Mouse (Mus musculus) adrenal gland, adult 8-10 months (tissue): ENCODE measurements around the gene Mpz. TPM values are rescaled to one million over a fixed set of nuclear protein-coding genes. Genes with fewer than 3 reads are reported as not detected.

Experiments used
- DNase-seq: peaks from one replicate; pipeline ENCODE4 v3.0.0; 2022
- total RNA-seq, 4 experiments: library from RNA; stranded (reverse); gene quantifications; 2 replicates each; pipeline ENCODE4 v1.2.4; 2022

Mpz gene
- 1 to 10 TPM in 2 of 4 experiments, under 1 TPM in 2; 0.43 to 1.4 (median 1.2) TPM for total RNA-seq

DNA sequence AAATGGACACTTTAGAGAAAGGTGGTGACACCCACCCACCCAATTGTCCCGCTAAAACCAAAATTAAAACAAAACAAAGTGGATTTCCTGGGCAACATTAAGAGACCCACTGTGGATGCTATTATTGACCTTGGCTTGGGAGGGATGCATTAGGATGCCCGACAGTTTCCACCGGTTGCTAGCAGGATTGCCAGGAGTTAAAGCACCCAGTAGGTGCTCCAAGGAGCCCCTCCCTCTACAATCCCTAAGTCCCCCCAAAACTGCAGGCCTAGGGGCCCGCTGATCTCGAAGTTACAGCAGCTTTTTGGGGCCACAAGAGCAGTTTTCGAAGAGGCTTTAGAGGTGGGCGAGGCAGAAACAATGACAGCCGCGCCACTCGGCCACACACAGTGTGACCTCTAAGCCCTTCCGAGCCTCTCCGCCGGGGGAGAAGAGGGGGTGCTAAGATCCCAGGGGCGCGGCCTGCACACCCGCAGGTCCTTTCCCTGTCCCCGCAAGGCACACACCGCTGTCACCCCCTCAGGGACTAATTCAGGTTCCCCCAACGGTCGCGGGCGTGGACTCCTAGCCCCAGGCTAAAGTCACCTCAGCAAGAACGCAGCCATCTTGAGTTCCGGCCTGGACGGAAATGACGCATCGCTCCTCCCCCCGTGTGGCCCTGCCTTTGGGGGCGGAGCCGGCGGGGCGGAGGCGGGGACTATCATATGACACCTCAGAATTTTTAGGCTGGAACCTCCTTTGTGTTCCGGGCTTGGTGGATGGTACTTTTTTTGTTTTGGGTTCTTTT, at the start of gene Mpz, which contains the start of gene Sdhc:
TSS of gene Mpz (plus strand) at position 738 of the 787 bp plus-strand sequence.
TSS of gene Sdhc (minus strand) at position 630 of the 787 bp plus-strand sequence.
- peak; percentile 93 for DNase-seq

DNA sequence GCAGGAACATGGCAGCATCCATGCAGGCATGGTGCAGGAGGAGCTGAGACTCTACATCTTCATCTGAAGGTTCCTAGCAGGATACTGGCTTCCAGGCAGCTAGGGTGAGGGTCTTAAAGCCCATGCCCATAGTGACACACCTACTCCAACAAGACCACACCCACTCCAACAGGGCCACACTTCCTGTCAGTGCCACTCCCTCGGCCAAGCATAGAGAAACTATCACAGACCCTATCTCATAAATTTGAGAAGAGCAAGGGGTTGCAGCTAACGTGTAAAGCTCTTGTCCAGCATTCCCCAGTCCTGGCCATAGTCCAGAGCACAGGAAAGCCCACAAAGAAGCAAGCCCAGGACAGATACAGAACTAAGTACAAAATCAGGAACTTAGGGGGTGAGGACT, 49.5 kb upstream of the Mpz start:
- no peak for DNase-seq

GRCm38 (mm10) chr1:171101733-171102546, 48.6 kb upstream of the Mpz start:
- peak; percentile 87 for DNase-seq

GRCm38 (mm10) chr1:171102547-171103177, 47.8 kb upstream of the Mpz start:
- peak; percentile 83 for DNase-seq

DNA sequence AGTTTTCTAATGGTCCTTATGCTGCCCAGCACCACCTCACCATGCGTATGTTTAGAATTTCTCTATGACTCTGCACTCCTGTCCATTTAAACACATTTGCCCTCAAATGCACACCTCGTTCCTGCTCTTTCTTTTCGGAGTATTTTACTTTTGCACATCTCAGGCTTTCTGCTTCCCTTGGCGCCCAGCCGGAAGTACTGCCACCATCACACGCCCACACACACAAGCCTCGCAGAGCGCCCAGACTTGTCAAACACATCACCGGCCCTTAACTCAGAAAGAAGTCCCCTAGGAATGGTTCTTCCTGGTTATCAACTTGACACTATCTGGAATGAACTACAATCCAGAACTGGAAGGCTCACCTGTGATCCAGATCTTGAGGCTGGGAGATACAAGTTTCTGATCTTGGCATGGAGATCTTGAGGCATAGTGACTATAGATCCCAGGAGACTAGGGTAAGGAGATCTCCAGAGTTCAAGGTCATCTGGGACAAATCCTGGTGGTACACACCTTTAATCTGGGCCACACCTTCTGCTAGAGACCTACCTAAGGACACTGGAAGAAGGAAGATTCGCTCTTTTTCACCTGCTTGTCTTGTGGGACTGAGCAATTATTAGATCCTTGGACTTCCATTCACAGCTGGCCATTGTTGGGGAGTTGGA, 47.2 kb upstream of the Mpz start:
- no peak for DNase-seq

GRCm38 (mm10) chr1:171105226-171105625, 45.3 kb upstream of the Mpz start:
- peak; percentile 61 for DNase-seq

DNA sequence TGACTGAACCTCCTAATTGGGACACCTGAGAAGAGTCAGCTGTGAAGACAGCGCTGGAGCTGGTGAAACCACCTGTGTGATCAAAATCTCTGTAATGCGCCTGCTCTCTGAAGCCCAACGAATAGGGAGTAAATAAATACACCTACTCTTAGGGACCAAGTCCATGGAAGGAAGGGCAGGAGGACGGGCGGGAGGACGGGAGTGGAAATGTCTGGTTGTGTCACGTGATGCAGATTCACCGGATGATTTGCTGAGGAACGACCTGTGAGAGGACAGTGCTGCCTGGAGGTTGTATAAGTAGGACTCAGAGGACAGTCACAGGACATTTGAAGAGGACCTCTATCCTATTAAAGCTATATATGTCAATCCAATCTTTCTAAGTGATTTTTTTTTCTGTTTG, 40.9 kb upstream of the Mpz start:
- DNase-seq = no peak

- DNase-seq = no peak
Measured at GRCm38 (mm10) chr1:171110659-171111019, 39.9 kb upstream of the Mpz start.

DNA sequence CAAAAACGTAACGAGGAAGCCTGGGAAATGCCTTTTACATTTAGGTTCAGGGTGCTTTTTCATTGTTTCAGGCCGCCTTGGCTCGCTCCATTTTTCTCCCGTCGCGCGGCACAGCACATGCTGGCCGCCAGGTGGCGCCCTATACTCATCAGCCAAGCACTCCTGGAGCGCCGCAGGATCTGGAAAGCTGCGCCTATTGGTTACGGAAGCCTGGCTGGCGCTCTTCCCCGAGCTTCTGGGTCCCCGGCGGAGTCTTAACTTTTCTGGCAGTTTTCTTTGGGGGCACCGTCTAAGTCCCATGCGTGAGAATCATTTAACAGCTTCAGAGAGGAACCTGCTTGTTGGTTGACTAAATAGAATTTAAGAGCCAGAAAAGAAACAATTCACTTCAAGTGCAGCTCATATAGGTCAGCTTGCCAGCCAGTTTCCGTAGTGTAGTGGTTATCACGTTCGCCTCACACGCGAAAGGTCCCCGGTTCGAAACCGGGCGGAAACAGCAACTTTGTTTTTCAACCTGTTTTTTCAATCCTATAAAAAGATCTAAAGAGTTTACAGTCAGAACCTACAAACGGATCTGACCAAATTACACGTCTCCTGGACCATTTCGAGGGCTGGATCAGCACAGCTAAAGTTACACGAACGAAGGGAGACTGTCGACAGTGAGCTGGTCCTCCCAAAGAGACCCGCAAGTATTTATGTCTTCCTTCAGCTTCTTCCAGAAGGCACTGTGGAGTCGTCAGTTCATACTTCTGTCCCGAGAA, 39.3 kb upstream of the Mpz start:
- peak; percentile 91 for DNase-seq

- peak; percentile 68 for DNase-seq
Measured at GRCm38 (mm10) chr1:171111781-171112575, 38.5 kb upstream of the Mpz start.

GRCm38 (mm10) chr1:171112986-171113385, 37.5 kb upstream of the Mpz start:
- no peak for DNase-seq

DNA sequence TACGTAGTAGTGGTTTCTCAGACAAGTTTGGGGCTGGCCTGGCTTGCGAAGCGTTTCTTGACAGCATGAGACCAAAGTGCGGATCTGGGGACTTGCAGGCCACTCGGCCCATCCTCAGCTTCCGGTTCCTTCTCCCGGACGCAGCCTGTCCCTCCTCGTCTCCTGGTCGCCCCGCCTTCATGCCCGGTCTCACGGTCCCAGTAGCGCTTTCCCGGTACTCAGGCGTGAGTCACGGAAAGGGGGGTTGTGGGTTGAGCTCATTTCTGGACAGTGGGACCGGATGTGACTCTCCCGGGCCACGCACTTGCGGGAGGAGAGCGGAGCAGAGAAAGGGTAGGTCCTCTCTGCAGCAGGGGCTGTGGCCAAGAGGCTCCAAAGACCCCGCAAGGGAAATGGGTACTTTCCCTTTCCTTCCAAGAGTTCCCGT, 36.6 kb upstream of the Mpz start, which contains the start of gene Cfap126:
TSS of gene Cfap126 (plus strand) at position 46 of the 427 bp plus-strand sequence.
- DNase-seq = peak; percentile 96

- no peak for DNase-seq
Measured at GRCm38 (mm10) chr1:171116280-171116679, 34.2 kb upstream of the Mpz start.

GRCm38 (mm10) chr1:171118269-171118684, 32.2 kb upstream of the Mpz start:
- DNase-seq = no peak

DNA sequence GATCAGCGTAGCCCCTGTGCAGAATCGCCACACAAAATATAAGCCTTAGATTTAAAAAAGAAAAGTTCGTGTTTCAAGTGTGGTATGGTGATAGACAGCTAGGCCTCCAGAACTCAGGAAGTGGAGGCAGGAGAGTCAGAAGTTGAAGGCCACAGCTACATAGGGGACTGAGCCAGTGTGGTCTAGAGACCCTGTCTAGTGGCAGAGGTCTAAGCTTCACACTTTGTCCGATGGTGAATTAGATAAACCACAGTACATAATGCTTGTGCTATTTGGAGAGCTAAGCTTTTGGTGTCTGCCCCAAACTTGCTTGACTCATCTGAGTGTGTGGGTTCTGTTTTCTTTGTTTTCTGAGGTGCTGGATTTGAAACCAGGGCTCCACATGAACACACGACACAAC, 31.5 kb upstream of the Mpz start:
- DNase-seq = no peak

- DNase-seq = no peak
Measured at GRCm38 (mm10) chr1:171119405-171119804, 31.1 kb upstream of the Mpz start.

- DNase-seq = no peak
Measured at GRCm38 (mm10) chr1:171120893-171121292, 29.6 kb upstream of the Mpz start.

- no peak for DNase-seq
Measured at GRCm38 (mm10) chr1:171121839-171122238, 28.7 kb upstream of the Mpz start.

- no peak for DNase-seq
Measured at GRCm38 (mm10) chr1:171122932-171123331, 27.6 kb upstream of the Mpz start.

DNA sequence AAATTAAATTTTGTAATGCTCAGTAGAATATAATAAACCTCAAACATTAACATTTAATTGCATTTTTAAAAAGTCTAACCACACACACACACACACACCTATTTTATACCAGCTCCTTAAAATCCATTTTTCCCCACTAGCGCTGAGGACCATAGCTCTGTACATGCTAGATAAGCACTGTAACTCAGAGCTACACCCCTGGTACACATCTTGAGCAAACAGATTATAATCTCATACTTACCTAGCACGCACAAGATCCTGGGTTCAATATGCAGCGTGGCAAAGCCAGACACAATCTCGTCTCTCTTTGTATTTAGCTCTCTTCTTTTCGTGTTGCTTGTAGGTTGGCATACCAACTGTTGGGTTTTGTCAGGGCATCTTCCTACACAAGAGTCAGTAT, 26.1 kb upstream of the Mpz start:
- DNase-seq = no peak

- DNase-seq = no peak
Measured at GRCm38 (mm10) chr1:171129251-171129650, 21.3 kb upstream of the Mpz start.
